Mouse (Mus musculus) liver, adult (tissue): ENCODE data around the gene Fbll1.
A peak's percentile ranks its signal among the peaks of the same experiment; 100 is the strongest.

Experiments
- GATA4 ChIP-seq: IDR thresholded peaks from 2 replicates; pipeline ENCODE4 v1.6.1; 2014; ENCODE audit warnings: mild to moderate bottlenecking, low read length; ENCODE audit not compliant: insufficient replicate concordance

Gene Fbll1

DNA sequence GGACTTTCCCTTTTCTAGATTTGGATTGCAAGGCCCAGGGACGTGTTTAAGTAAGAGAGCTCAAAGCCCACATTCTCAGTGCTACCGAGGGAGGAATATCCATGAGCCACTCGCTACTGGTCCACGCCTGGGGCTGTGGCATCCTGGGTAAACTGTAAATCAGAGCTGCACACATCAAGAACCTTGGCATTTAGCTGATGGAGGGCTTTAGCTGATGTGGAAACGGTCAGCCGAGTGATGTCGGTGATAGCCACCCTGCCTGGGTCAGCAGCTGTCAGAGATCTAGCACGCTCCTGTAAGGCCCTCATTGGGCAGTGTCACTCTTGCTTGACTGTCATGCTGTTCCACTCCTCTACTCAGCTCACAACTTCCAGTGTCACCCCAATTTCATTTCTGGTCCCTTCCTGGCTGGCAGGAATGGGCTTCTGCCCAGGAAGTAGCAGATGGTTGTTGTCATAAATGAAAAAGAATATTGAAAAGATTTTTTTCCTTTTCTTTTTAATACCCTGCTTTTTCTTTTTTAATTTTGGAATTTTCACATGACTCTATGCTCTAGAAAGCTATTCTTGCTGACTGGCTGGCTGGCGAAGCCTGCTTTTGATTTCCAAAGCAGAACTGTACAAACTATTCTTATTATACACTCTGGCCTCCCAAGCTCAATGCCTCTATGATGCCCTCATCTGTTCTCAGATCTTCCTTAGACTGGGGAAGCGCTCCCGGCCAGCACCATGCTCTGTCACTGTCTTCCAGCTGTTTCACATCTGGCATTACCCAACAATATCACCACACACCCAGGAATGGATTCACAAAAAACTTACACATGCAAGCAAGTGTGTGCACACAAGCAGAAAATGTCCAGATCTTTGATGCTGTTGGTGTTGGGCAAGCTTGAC lies 42.0 kb downstream of the Fbll1 start:
- TF ChIP-seq GATA4, result no peak

DNA sequence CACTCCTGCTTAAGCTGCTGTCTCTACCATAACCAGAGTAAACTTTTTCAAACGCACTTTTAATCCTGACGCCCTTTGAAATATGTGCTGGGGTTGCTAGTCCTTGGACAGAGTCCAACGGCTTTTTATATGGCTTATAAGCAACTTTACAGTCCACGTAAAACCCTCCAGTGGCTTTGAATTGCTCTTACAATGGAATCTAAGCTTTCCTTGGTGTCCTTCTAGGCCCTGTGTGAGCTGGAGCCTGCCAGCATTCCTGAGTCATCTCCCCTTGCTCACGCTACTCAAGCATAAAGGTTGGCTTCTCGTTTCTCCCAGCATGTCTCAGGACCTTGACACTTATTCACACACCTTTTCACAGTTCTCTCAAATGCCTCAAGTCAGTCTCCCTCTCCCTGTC lies 43.1 kb downstream of the Fbll1 start:
- TF ChIP-seq GATA4, result no peak

DNA sequence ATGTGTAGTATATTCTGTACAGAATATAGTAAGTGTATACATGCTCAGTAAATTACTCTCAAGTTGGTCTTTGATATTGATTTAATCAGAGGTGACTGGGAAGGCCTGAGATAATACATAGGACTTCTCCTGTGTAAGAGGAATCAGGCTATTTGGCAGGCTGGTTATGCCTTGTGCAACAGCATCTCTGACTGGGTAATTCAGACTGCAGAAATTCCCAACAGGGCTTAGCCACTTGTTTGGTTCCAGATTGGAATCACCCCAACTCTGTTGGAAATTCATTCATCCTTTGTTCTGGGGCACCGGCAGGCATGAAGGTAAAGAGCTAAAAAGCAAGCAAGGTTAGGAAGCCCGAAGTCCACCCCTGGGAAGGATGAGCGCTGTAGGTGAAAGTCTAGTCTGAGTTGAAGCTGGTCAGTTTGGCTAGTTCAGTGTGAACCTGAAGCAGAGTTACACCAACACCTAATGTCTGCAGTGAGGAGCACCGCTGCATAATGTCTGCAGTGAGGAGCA lies 43.7 kb downstream of the Fbll1 start:
- no peak for TF ChIP-seq GATA4

DNA sequence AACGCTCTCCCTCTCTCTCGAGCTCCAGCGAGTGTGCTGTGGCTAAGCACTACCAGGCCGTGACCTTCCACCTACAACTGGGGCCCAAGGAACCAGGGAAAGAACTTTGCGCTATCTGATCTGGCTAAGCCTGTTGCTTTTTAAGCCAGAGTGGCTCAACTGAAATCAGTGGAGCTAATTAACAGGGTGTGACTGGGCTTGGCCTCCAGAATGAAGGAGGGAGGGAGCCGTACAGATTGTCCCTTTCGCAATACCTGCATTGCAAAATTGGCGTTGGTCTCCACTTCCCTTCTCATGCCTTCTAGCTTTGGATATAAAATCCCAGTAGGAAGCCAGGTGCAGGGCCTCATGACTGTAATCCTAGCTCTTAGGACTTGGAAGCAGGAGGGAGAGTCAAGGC lies 48.1 kb downstream of the Fbll1 start:
- peak; percentile 96 for TF ChIP-seq GATA4
